Mouse (Mus musculus) embryo, embryonic 9.5 days (tissue): ENCODE measurements at regions not wholly inside any gene's neighbourhood (a gene's known extent, or its start where the extent isn't known, plus 50 kb on each side); places are given as distances from the start of the nearest gene placed in this dataset.
"Not testable (repeated sequence)": the region's sequence is repeated elsewhere in the genome, so short reads cannot be mapped to it uniquely, and the experiment has no call there.

ENCODE experiments used
- DNase-seq: peaks from one replicate; pipeline ENCODE4 v3.0.0-alpha.2; 2017; ENCODE audit errors: extremely low spot score

DNA sequence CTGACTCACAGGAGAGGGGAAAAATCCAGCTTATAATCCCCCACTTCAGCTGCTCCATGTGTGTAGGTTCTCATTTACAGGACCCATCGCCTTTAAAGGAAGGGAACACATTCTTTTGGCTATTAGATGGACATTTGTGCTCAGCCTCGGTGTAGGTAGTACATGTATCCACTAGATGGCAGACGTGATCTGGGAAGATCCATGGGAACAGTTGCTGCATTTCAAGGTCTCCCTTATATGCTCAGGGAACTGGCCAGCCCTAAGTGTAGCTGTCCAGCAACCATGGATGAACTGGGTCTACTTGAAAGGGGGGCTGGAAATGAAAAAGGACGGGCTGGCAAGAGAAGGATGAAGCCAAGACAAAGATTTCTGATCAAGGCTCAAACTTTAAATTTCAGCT lies 124.0 kb downstream of the Akain1 start:
- DNase-seq = peak; percentile 63

DNA sequence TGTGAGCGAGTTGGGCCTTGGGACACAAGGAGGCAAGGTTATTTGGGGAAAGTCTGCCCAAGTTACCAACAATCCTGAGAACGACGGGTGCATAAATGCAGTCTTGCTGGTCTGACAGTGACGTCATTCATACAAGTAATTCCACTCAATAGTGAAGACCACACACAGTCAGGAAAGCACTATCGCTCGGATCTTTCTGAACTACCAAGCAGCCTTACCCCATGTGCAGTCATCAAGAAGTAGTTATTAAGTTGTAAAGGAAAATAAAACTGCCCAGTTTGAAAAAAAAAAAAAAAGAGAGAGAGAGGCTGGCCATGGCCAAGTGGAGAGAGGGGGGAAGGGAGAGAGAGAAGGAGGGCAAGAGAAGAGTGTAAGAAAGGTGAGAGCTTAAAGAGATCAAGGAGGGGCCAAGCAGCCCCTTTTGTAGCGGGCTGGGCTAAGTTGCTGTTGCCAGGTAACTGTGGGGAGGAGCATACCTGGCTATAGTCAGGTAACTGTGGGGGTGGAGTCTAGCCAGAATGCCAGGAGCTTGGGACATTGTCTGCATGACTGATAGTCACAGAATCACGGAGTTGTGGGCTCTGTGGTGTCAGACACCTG lies 132.0 kb downstream of the Akain1 start:
- not testable (repeated sequence) for DNase-seq

DNA sequence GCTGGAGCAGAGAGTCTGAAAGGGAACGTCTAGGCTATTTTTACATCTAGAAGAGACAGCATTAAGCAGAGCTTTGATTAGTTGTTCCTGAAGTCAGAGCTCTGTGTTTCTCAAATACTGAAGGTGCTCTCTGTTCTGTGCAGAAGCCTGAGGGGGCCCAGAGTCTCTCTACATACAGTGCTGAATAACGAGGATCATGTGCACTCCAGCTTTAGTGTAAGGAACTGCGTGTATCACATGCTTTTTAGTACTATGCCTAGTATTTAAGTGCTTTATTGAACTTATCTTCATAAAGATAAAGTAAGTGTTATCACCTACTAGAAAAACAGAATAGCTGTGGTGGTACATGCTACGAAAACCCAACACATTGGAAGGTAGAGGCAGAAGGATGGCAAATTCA lies 151.4 kb downstream of the Akain1 start:
- no peak for DNase-seq

DNA sequence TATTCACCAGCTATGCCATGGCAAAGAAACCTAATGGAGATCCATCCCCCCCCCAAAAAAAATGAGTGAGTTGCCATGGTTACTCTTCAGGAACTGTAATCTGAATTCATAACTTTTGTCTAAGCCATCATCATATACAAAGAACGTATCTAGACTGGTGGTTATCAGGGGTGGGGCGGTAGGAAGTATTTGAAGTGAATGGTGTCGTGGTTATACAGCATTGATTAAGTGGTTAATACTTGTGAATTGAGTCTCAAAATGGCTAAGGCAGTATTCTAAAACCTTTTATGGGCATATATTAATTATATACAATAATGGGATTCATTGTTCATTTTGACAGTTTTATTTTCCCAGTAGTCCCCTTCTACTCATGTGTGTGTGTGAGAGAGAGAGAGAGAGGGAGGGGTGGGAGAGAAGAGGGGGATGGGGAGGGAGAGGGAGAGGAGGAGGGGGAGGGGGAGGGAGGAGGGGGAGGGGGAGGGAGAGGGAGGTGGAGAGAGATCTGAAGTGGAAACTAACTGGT lies 158.7 kb downstream of the Akain1 start:
- DNase-seq = no peak

DNA sequence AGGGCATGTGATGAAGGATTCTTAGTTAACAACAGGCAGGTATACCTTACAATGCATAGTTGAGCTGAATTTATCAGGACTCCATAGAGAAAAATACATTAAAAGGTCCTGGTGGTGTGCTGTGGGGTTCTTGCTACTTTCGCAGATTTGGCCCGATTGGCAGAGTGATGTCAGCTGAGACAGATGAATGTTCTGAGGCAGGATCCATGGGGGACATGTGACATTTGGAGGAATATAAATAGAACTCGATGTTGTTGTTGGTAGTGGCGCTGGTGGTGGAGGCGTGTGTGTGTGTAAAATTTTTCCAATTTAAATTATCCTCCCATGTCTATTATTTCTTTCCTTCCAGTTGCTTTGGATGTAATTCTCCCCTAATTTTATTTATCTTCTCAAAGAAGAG lies 159.3 kb downstream of the Akain1 start:
- DNase-seq = no peak

DNA sequence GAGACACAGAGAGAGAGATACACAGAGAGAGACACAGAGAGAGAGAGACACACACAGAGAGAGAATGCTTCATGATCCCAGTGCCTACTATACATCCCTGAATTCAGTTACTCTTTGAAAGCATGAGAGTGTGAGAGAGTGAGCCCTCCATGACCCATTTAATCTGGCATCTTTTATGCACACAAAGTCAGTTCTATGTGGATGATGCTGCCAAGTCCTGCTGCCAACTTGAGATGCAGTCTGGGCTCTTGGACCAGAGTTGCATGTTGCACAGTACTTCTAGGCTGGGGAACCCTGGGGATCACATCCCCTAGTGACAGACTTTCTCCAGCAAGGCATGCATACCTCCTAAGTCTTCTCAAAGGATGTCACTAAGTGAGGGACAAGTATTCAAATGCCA lies 164.5 kb downstream of the Akain1 start:
- no peak for DNase-seq

DNA sequence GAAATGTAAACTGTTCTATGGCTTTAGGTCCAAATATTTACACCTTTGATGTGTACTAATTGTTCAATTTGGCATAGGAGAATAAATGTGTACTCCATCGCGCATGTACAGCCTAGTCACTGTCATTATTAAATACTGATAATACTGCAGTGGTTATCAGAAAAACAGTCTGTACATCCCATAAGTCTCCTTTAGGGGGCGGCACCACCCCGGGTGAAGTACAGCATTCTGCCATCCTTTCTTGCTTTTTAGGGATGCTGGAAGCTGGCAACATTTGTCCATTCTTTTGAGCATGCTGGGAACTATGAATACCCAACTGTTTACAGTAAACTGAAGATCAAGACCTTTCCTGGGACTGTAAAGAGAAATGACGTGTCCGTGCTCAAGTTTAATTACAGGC lies 165.6 kb downstream of the Akain1 start:
- no peak for DNase-seq

DNA sequence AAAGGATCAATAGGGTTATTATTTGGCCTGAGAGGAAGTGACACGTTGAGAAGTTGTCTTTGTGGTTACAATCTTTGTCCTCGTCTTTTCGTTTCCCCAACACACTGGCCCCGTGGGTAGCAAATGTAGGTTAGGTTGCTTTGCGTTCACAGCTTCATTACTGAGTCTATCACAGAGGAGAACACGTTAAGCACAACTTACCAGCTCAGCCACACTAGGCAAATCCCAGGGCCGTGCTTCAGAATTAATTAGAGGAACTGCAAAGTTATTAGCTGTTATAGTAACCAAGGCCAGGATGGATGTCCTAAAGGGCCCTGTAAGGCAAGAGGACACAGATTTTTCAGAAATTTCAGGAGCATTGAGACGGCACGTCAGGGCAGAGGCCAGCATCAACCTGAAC lies 166.3 kb downstream of the Akain1 start:
- no peak for DNase-seq

DNA sequence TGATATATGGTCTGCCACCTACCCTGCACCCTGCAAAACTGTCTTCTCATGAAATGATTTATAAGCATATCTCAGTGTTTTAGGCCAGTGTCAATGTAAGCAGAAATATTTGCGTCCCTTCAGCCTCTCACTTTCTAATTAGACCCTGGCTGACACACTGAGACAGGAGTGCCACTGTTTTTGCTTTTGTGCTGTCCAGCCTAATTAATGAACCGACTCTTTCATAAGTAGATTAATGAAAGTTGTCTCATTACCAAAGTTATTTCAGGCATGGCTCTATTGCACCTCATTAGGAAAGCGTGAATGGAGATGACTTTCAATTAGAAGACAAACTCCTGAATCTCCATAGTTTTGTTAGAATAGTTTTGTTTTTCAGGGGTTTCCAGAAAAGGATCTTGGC lies 192.3 kb downstream of the Akain1 start:
- no peak for DNase-seq

DNA sequence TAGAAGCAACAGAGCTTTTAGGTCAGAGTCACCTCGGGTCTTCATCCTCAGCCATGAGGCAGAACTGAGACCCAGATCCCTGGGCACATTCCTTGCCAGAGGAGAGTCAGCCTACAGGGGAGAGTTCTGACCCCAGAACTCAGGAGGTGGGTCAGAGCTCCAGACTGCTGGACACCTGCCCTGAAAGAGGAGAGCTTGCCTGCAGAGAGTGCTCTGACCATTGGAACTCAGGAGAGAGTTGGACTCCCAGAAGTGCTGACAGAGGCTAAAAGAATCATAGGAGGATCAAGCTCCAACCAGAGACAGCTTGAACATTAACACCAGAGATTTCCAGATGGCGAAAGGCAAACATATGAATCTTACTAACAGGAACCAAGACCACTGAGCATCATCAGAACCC lies 211.4 kb downstream of the Akain1 start:
- DNase-seq = not testable (repeated sequence)

DNA sequence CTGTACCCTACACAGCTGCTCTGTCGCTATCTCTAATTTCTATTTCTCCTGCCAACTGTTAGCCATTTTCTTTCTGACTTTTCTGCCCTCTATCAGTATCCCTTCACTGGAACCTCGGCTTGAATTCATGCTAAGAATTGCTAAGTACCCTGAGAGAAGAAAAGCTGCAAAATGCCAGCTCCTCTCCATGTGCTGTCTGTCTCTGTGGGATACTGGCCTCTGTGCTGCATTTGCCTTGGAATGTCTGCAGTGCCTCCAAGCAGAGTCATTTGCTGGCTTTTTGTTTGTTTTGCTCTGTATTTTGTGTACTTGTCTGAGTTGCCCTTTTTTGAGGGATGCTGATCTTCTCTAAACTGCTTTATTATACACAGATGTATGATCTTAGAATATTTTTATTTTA lies 215.5 kb downstream of the Akain1 start:
- no peak for DNase-seq

DNA sequence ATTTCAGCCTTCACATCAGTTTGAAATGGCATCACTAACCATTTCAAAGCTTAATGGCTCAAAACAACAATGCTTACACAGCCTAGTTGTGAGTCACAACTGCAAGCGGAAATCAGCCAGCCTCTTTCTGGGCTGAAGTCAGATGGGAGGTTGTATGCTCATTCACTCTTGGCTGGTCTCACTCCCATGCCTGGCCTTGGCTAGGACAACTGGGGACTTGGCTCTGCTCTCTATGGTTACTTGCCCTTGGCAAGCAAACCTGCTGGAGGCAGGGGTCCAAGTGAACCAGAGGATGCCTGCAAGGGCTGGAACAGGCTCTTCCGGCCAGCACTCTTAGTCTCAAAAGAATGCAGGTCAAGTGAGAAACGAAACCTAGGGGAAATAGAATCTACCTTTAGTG lies 233.4 kb downstream of the Akain1 start:
- no peak for DNase-seq

DNA sequence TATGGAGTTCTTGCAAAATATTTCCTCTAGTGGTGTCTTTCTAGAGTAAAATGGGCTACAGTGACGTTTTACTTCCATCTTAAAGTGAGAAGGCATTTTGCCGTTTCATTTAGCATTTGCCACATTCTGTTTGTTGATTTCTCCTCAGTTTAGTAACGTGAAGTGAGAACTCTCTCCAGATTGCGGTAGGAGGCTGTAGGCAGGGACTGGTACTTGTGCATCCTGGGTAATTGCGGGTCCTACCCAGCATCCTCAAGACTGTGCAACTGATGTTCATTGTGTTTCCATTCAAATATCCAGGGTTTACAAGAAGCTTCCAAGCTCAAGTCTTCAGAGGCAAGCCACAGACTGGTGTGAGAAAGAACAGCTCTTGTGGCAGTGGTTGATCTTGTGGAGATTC lies 244.0 kb downstream of the Akain1 start:
- no peak for DNase-seq

DNA sequence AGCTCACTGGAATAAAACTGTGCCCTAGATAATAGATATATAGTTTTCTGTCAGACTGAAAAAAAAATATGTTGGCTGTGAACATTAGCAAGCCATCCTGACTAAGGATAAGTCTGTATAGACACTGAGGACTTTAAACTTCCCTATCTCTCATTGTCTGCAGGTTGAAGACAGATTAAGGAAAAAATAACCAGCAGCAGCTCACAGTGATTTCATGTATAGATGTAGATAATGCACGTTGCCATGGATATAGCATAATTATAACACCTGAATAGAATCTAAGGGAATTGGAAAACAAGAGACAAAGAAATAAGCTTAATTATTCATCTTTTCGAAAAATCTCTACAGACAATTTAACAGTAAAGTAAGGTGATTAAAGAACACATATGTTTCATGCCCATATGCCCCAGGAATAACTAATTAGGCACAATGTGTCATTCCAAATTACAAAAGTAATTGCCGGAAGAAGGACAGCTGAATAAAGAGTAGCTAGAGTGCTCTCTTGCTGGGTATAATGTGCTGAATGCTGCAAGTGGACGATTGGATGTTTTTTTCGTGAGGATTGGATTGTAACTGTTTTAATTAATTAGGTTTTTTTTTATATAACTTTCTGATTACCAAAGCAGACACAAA lies 246.6 kb downstream of the Akain1 start:
- no peak for DNase-seq

DNA sequence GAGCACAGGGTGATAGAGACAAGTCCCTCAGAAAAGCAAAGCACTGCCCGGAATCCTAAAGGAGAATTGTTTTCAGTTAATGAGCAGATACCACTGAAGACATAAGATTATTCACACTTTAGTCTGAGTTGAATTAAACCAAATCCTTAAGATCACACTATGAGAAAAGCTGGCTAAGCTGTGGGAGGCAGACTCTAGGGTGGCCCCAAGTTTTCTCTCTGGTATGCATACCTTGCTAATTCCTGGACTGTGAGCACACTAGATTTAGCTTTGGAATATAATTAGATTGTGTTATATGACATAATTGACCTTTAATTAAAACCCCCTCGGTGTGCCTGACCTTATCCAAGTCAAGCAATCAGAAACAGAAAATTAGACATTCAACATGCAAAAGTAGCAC lies 247.3 kb downstream of the Akain1 start:
- DNase-seq = no peak

DNA sequence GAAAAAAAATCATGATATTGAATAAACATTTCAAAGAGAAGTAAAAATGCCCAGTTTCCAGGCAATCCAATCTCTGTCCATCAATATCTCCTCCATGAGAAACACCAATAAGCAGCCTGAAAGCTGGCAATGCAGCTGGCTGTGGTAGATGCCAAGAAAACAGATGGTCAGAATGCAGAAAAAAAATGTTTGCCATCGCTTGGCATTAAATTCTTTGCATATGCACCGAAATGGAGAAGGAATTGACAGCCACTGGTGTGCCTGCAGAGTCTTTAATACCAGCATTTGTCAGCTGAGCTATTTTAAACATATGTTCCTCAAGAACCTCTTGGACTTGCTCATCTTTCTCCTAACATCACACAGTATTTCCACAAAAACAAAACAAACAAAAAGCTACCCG lies 256.2 kb downstream of the Akain1 start:
- DNase-seq = no peak

DNA sequence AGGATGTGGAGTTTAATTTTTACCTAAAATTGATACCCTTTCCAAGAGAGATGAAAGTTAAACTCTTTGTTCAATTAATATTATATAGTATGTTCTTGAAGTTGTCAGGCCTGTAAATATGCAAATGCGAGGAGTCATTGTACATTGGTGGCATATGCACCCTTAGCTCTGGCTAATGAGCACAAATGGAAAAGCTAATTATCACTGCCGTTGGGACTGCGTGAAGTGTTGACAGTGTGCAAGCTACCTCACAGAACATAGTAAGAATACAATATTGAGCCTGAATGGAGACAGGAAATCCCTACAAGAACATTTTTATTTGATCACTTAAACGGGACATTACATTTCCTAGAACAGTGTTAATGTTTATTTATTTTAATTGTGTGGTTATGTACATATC lies 241.5 kb upstream of the Dlgap1 start:
- DNase-seq = no peak

DNA sequence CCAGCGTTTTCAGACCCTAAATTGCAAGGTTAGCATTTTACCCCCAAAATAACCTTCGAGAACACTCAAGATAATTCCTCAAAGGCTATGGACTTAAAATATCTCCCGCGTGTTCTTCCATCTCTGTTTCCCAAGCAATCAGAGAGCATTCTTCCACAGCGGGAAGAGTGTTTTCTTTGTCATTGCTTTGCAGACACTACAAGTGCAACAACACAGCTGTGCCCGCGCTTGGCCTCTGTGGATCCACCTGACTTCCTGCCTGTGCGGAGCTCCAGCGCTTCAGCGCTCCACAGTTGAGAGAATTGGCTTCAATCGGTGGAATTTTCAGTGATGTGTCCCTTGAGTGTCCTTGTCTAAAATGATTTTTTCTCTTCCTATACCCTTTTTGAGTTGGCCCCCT lies 235.9 kb upstream of the Dlgap1 start:
- no peak for DNase-seq

DNA sequence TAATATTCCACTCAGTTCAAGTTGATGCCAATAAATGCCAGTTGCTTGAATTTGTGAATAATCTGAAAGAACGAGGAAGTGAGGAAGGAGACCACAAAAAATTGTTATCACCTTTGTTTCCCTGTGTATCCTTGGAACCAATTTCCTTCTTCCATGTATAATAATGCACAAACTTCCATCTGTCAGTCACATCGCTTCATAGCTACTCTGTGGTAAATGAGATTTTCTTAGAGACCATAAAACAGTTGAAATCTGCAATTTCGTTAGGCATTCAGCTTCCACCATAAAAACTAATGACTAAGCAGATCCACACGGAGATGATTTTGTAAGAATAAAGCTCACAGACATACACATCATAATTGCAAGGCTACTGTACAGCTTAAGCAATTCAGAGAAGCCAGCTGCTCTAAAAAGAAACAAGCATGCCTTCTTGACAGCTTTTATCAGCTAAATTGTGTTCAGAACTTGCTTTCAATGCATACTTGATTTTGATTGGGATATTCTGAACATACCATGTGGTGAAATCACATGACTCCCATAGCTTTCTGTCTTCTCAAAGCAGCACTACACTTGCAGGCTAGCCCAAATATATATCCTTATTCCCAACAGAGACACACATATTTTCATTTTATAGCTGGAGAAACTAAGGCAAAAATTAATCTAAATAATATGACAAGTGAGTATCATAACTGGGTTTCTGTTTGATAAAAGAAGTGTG lies 232.3 kb upstream of the Dlgap1 start:
- DNase-seq = no peak

DNA sequence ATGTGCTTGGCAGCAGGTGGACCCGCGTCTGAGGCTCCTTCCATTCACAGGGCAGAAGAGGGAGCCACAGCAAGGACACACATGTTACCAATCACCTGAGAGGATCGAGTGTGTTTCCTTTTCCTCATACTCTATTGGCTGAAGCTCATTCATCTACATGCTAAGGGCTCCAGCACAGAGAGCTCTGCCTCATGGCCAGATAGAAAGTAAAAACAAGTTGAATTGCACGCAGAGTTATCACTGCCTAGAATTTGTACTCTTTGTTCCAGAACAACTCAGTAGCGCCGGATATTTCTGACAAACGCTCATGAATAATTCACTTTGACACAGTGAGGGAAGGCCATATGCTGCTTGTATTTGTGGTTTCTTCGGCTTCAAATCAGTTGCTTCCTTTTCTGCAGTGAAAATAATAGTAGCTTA lies 199.9 kb upstream of the Dlgap1 start:
- DNase-seq = no peak

DNA sequence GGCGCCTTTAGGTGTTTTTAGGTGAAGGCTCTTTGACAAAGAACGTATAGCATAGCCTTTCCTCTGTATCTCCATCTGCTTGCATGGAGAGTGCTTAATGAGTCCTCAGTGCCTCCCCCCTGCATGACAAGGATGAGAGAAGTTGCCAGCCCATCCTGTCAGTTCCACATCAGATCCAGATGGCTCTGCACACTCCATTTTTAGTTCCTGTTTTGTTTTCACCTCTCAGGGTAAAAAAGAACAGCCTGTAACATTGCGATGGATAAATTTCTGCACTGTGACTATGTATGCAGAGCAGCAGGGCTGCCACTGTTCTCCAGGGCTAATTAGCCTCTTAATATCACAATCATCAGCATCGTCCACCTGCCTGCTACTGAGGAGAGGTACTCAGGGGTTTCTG lies 198.8 kb upstream of the Dlgap1 start:
- DNase-seq = no peak

DNA sequence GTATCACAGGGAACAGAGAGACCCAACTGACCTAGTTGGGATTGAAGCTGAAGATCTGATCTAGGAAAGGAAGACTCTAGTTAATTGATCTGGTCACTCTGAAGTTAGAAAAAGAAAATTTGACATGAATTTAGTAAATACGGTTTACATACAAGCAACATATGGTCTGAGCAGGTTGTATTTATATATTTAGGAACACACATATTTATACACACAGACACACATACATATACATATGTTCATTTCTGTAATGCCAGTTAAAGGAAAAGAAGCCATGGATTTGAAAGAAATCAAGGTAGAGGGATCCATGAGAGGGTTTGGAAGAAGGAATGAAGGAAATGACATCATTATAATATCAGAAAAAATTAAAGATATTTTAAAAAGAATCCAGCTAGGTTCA lies 187.7 kb upstream of the Dlgap1 start:
- no peak for DNase-seq

DNA sequence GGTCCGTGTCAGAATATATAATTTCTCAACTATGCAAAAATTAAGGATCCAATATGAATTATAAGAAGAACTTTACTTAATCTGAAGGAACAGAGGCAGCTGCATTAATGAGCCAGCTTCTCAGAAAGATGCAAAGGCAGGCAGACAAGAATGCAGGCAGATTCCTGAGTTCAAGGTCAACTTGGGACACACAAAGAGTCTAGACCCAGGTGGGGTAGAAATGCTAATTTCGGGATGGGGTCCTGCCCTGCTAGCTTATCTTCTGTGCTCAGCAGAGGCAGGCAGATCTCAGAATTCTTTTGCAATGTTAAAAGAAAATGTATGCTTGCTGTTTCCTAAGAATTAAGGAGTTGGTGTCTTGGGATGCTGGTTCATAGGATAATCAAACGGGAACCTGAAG lies 181.9 kb upstream of the Dlgap1 start:
- no peak for DNase-seq
